Mouse (Mus musculus) midbrain, embryonic 14.5 days (tissue): ENCODE results near the gene Vps9d1. TPM values are rescaled to one million over a fixed set of nuclear protein-coding genes. Genes with fewer than 3 reads are reported as not detected.
A peak's percentile ranks its signal among the peaks of the same experiment; 100 is the strongest.

Experiments used
- ATAC-seq: fragments of 200-750 bp; cut with Nextera tagmentation; 2 replicates; pipeline ENCODE4 v1.8.0; 2017; ENCODE audit warnings: moderate number of reproducible peaks, moderate library complexity; ENCODE audit not compliant: low FRiP score, low TSS enrichment
- DNase-seq: peaks from one replicate; pipeline ENCODE4 v3.0.0-alpha.2; 2015
- H3K27ac ChIP-seq: fragments of 300-500 bp; sonication (generic); replicated peaks from 2 replicates; pipeline ENCODE4 v1.5.1; 2014; ENCODE audit warnings: mild to moderate bottlenecking, low read depth, low read length, moderate library complexity
- H3K27me3 ChIP-seq: fragments of 300-500 bp; sonication (generic); 2 replicates; pipeline ENCODE4 v1.6.1; 2014; ENCODE audit warnings: low read length, control low read depth, mixed read lengths; ENCODE audit not compliant: control insufficient read depth, insufficient read depth
- H3K36me3 ChIP-seq: fragments of 300-500 bp; sonication (generic); 2 replicates; pipeline ENCODE4 v1.6.1; 2014; ENCODE audit warnings: low read length, control low read depth; ENCODE audit not compliant: control insufficient read depth, insufficient read depth
- H3K4me1 ChIP-seq: fragments of 300-500 bp; sonication (generic); 2 replicates; pipeline ENCODE4 v1.6.1; 2014; ENCODE audit warnings: mild to moderate bottlenecking, antibody characterized with exemption, low read length, control low read depth; ENCODE audit not compliant: control insufficient read depth, insufficient read depth
- H3K4me2 ChIP-seq: fragments of 300-500 bp; sonication (generic); 2 replicates; pipeline ENCODE4 v1.6.1; 2014; ENCODE audit warnings: mild to moderate bottlenecking, low read length, moderate library complexity
- H3K4me3 ChIP-seq: fragments of 300-500 bp; sonication (generic); replicated peaks from 2 replicates; pipeline ENCODE4 v1.5.1; 2014; ENCODE audit warnings: low read depth, low read length
- H3K9ac ChIP-seq: fragments of 300-500 bp; sonication (generic); replicated peaks from 2 replicates; pipeline ENCODE4 v1.6.1; 2014; ENCODE audit warnings: mild to moderate bottlenecking, low read length, moderate library complexity
- H3K9me3 ChIP-seq: fragments of 300-500 bp; sonication (generic); 2 replicates; pipeline ENCODE4 v1.6.1; 2016; ENCODE audit warnings: low read length, control low read depth, mixed read lengths; ENCODE audit not compliant: control insufficient read depth
- WGBS: fragments of 180-500 bp; shearing (Covaris S2); extraction: QIAGEN DNeasy Blood & Tissue Kit; methylation state at CpG from one replicate; pipeline ENCODE4 v1.1.7; 2014; 5-methylcytosine and 5-hydroxymethylcytosine counted together
- polyA plus RNA-seq: library from polyadenylated mRNA; unstranded; fragments of >200 nt; fragmentation: Nextera tagmentation; extraction: Ambion mirVana; gene quantifications from 2 replicates; pipeline ENCODE4 v1.2.1, GENCODE M21; 2014

Gene Vps9d1
- polyA plus RNA-seq, 1 experiment from 2014 or later, result 54.0 TPM

GRCm38 (mm10) chr8:123245543-123245942, 8.6 kb downstream of the Vps9d1 start:
- Histone ChIP-seq H3K4me1 (no peaks in the 10 kb centered on the region), H3K4me3 (no peak overlapping the region), H3K27me3 (no peaks in the 10 kb centered on the region), H3K36me3 (peaks cover 92% of the 10 kb centered on the region), H3K9ac (no peak overlapping the region), H3K9me3 (no peaks in the 10 kb centered on the region), H3K27ac (no peak overlapping the region), H3K4me2 (no peak overlapping the region)
- DNase-seq, result no peak
- no peak for ATAC-seq
- WGBS, result 95% methylated on average over 12 of the region's 12 CpGs

- H3K27me3 ChIP-seq, result no peaks in the 10 kb centered on the region
- DNase-seq (no peak), ATAC-seq (no peak)
- H3K9me3 ChIP-seq, result no peaks in the 10 kb centered on the region
- 97% methylated on average over 4 of the region's 4 CpGs for WGBS
- H3K9ac ChIP-seq, result no peak overlapping the region
- no peak overlapping the region for H3K4me3 ChIP-seq
- no peaks in the 10 kb centered on the region for H3K4me1 ChIP-seq
- H3K4me2 ChIP-seq, result no peak overlapping the region
- peaks cover 82% of the 10 kb centered on the region for H3K36me3 ChIP-seq
- no peak overlapping the region for H3K27ac ChIP-seq
Measured at GRCm38 (mm10) chr8:123244382-123244781, 9.8 kb downstream of the Vps9d1 start.

- Histone ChIP-seq H3K36me3 (peaks cover 69% of the 10 kb centered on the region), H3K4me1 (no peaks in the 10 kb centered on the region), H3K27me3 (no peaks in the 10 kb centered on the region), H3K9ac (no peak overlapping the region), H3K4me2 (no peak overlapping the region), H3K4me3 (no peak overlapping the region), H3K27ac (no peak overlapping the region), H3K9me3 (no peaks in the 10 kb centered on the region)
- 77% methylated on average over 11 of the region's 11 CpGs for WGBS
- ATAC-seq (no peak), DNase-seq (no peak)
Measured at GRCm38 (mm10) chr8:123243053-123243452, 11.1 kb downstream of the Vps9d1 start.

GRCm38 (mm10) chr8:123242107-123242923, 11.8 kb downstream of the Vps9d1 start:
- Histone ChIP-seq H3K27me3 (no peaks in the 10 kb centered on the region), H3K4me2 (no peak overlapping the region), H3K9me3 (no peaks in the 10 kb centered on the region), H3K9ac (no peak overlapping the region), H3K36me3 (peaks cover 62% of the 10 kb centered on the region), H3K4me1 (no peaks in the 10 kb centered on the region), H3K27ac (no peak overlapping the region), H3K4me3 (no peak overlapping the region)
- 90% methylated on average over 7 of the region's 7 CpGs for WGBS
- ATAC-seq (no peak), DNase-seq (no peak)

GRCm38 (mm10) chr8:123239398-123239797, 14.8 kb downstream of the Vps9d1 start:
- no peak overlapping the region for H3K4me3 ChIP-seq
- ATAC-seq (no peak), DNase-seq (no peak)
- WGBS, result 79% methylated on average over 10 of the region's 10 CpGs
- no peak overlapping the region for H3K9ac ChIP-seq
- H3K4me2 ChIP-seq, result no peak overlapping the region
- no peak overlapping the region for H3K27ac ChIP-seq
- peaks cover 32% of the 10 kb centered on the region for H3K36me3 ChIP-seq
- peaks cover 19% of the 10 kb centered on the region for H3K4me1 ChIP-seq
- H3K9me3 ChIP-seq, result no peaks in the 10 kb centered on the region
- H3K27me3 ChIP-seq, result no peaks in the 10 kb centered on the region; the same call in 1 of the 2 replicates

- peak; percentile 79 for ATAC-seq
- Histone ChIP-seq H3K4me3 (peak within 1 kb of the TSS; percentile 43), H3K27ac (no peak within 1 kb of the TSS), H3K4me1 (peaks cover 19% of the 10 kb centered on the region), H3K36me3 (no peaks in the 10 kb centered on the region), H3K9ac (peak within 1 kb of the TSS; percentile 47), H3K4me2 (peak within 1 kb of the TSS; percentile 77), H3K27me3 (no peaks in the 10 kb centered on the region; the same call in none of the 2 replicates), H3K9me3 (no peaks in the 10 kb centered on the region)
- peak; percentile 82 for DNase-seq
- WGBS, result under 1% methylated on average over 57 of the region's 57 CpGs
Measured at GRCm38 (mm10) chr8:123235520-123236497, 18.3 kb downstream of the Vps9d1 start, which contains the start of gene Spata2l. TSS of gene Spata2l (minus strand) at chr8:123236233.

GRCm38 (mm10) chr8:123234918-123235519, 19.1 kb downstream of the Vps9d1 start:
- 35% methylated on average over 13 of the region's 13 CpGs for WGBS
- no peak overlapping the region for H3K27ac ChIP-seq

GRCm38 (mm10) chr8:123233760-123234159, 20.4 kb downstream of the Vps9d1 start:
- no peak overlapping the region for H3K27ac ChIP-seq
- ATAC-seq (no peak), DNase-seq (no peak)
- WGBS, result 73% methylated on average over 11 of the region's 11 CpGs
- H3K4me1 ChIP-seq, result peaks cover 19% of the 10 kb centered on the region
- no peak overlapping the region for H3K4me3 ChIP-seq
- peaks cover 10% of the 10 kb centered on the region; the same call in 1 of the 2 replicates for H3K36me3 ChIP-seq
- no peak overlapping the region for H3K4me2 ChIP-seq
- no peak overlapping the region for H3K9ac ChIP-seq
- H3K9me3 ChIP-seq, result no peaks in the 10 kb centered on the region
- no peaks in the 10 kb centered on the region; the same call in none of the 2 replicates for H3K27me3 ChIP-seq

More at GRCm38 (mm10) chr8:123234918-123235519, 19.1 kb downstream of the Vps9d1 start:
- H3K4me1 ChIP-seq, result peaks cover 19% of the 10 kb centered on the region
- H3K27me3 ChIP-seq, result no peaks in the 10 kb centered on the region; the same call in none of the 2 replicates
- H3K4me3 ChIP-seq, result peak overlapping the region; percentile 43
- peak overlapping the region; percentile 47 for H3K9ac ChIP-seq
- DNase-seq (peak; percentile 58), ATAC-seq (no peak)
- H3K9me3 ChIP-seq, result no peaks in the 10 kb centered on the region
- H3K4me2 ChIP-seq, result peak overlapping the region; percentile 77
- 0 out of 2 replicates have a peak, but pooled peaks cover 3% of the 10 kb centered on the region for H3K36me3 ChIP-seq
